Mouse (Mus musculus): ENCODE measurements at regions not wholly inside any gene's neighbourhood (a gene's known extent, or its start where the extent isn't known, plus 50 kb on each side); places are given as distances from the start of the nearest gene placed in this dataset.
A peak's percentile ranks its signal among the peaks of the same experiment; 100 is the strongest.

DNA sequence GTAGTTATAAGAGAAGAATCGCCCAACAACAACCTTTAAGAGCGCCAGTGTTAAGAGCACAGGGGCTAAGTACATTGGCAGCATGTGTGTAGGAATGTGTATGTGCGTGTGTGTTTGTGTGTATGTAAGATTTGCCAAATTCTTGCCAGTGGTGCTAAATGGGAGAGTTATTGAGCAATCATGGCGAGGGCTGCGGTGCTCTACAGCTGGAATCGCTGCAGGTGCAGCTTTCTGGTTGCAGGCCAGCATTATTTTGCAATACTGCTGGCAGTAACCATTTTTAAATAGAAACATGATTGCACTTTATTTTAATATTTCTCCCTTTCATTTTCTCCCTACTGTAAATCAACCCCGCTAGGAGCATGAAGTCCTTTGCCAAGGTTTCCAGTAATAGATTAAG, 313.2 kb downstream of the Rnf144b start:
- no peak overlapping the region for H3K4me2 ChIP-seq (ENCODE audit: low read depth, low read length)
- no peak overlapping the region for H3K9ac ChIP-seq (ENCODE audit: low read length)
- no peaks in the 10 kb centered on the region for H3K36me3 ChIP-seq (ENCODE audit: control insufficient read depth, insufficient read depth, low read length)
- H3K4me3 ChIP-seq (ENCODE audit: low read length), result no peak overlapping the region
- H3K4me1 ChIP-seq (replicated peaks; ENCODE audit: control insufficient read depth, insufficient read depth, low read length), result no peaks in the 10 kb centered on the region
- 62% methylated on average over 7 of the region's 7 CpGs for WGBS
- ATAC-seq (ENCODE audit: low read depth), result no peak
- no peaks in the 10 kb centered on the region for H3K27me3 ChIP-seq (ENCODE audit: control insufficient read depth, insufficient read depth, low read depth, low read length)
- no peak overlapping the region for H3K27ac ChIP-seq (ENCODE audit: low read length)
- H3K9me3 ChIP-seq (ENCODE audit: control insufficient read depth, low read length), result no peaks in the 10 kb centered on the region

DNA sequence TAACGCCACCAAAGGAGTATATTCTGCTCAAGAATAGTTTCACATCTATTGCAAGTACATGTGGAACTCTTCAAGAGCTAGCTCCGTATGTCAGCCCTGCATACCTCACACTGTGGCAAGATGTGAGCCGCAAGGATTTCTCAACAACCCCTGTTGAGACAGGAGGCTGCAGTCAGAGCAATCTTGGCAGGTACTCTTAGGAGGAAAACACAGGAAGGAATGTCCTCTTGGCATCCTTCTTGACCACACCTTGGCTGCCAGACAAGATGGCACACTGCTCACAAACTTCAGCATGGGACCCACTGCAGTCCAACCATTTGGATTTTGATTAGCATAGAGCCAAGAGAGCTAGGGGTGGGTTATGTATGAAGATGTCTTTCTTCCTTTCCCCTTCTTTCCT, 322.4 kb downstream of the Rnf144b start:
- no peak overlapping the region for H3K9ac ChIP-seq (ENCODE audit: low read length)
- no peaks in the 10 kb centered on the region for H3K27me3 ChIP-seq (ENCODE audit: control insufficient read depth, insufficient read depth, low read depth, low read length)
- no peaks in the 10 kb centered on the region for H3K4me1 ChIP-seq (replicated peaks; ENCODE audit: control insufficient read depth, insufficient read depth, low read length)
- no peak overlapping the region for H3K27ac ChIP-seq (ENCODE audit: low read length)
- 73% methylated on average over 3 of the region's 3 CpGs for WGBS
- H3K9me3 ChIP-seq (ENCODE audit: control insufficient read depth, low read length), result no peaks in the 10 kb centered on the region
- H3K4me2 ChIP-seq (ENCODE audit: low read depth, low read length), result no peak overlapping the region
- H3K4me3 ChIP-seq (ENCODE audit: low read length), result no peak overlapping the region
- no peaks in the 10 kb centered on the region for H3K36me3 ChIP-seq (ENCODE audit: control insufficient read depth, insufficient read depth, low read length)
- no peak for ATAC-seq (ENCODE audit: low read depth)

DNA sequence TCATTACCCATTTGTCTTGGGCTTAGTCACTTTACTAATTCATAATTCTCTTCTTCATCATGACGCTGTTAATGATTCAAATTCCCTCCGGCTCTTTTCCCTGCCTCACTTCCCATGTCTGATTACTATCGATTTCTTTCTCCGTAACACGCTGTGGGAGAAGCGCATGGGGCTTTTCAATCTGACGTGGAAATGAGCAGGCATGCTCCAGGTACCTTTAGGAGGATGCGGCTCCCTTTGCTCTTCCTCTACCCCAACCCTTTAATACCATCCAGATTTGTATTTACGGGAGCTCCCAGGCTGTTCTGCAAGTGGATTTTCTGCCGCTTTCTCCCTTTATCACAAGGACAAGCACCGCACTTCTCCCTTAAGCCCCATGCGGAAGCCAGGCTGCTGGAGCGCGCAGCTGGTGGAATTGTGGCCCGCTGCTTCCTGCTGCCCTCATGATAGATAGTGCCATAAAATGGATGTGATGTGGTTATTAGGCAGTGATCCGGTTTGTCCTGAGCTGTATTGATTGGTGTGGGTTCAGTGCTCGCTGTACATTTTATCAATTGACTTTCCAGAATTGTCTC, 329.8 kb downstream of the Rnf144b start:
- H3K27ac ChIP-seq (ENCODE audit: low read length), result no peak overlapping the region
- no peak overlapping the region for H3K9ac ChIP-seq (ENCODE audit: low read length)
- no peak overlapping the region for H3K4me3 ChIP-seq (ENCODE audit: low read length)
- WGBS, result 86% methylated on average over 17 of the region's 17 CpGs
- H3K4me1 ChIP-seq (replicated peaks; ENCODE audit: control insufficient read depth, insufficient read depth, low read length), result no peaks in the 10 kb centered on the region
- no peaks in the 10 kb centered on the region for H3K9me3 ChIP-seq (ENCODE audit: control insufficient read depth, low read length)
- H3K36me3 ChIP-seq (ENCODE audit: control insufficient read depth, insufficient read depth, low read length), result no peaks in the 10 kb centered on the region
- H3K4me2 ChIP-seq (ENCODE audit: low read depth, low read length), result no peak overlapping the region
- no peaks in the 10 kb centered on the region for H3K27me3 ChIP-seq (ENCODE audit: control insufficient read depth, insufficient read depth, low read depth, low read length)
- no peak for ATAC-seq (ENCODE audit: low read depth)

DNA sequence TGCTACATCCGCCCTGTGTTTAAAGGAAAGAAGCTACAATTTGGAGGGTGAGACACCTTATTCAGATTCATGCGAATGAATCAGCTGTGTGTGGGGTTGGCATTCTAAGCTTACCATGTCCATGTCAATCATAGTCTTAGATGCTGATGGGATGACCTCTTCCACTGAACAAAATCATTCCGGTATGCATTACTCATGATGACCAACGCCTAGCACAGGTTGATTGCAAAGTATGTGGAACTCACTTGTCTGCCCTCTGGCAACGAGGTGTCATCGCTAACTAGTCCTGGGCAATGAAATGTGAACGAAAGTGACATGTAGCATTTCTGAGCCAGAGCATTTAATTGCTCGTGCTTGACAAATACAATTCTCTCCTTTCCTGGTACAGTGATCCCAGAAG, 339.7 kb downstream of the Rnf144b start:
- ATAC-seq (ENCODE audit: low read depth), result no peak
- H3K27ac ChIP-seq (ENCODE audit: low read length), result no peak overlapping the region
- no peaks in the 10 kb centered on the region for H3K9me3 ChIP-seq (ENCODE audit: control insufficient read depth, low read length)
- H3K4me2 ChIP-seq (ENCODE audit: low read depth, low read length), result no peak overlapping the region
- WGBS, result 82% methylated on average over 8 of the region's 8 CpGs
- no peaks in the 10 kb centered on the region for H3K36me3 ChIP-seq (ENCODE audit: control insufficient read depth, insufficient read depth, low read length)
- H3K27me3 ChIP-seq (ENCODE audit: control insufficient read depth, insufficient read depth, low read depth, low read length), result no peaks in the 10 kb centered on the region
- H3K9ac ChIP-seq (ENCODE audit: low read length), result no peak overlapping the region
- H3K4me3 ChIP-seq (ENCODE audit: low read length), result no peak overlapping the region
- H3K4me1 ChIP-seq (replicated peaks; ENCODE audit: control insufficient read depth, insufficient read depth, low read length), result no peaks in the 10 kb centered on the region

DNA sequence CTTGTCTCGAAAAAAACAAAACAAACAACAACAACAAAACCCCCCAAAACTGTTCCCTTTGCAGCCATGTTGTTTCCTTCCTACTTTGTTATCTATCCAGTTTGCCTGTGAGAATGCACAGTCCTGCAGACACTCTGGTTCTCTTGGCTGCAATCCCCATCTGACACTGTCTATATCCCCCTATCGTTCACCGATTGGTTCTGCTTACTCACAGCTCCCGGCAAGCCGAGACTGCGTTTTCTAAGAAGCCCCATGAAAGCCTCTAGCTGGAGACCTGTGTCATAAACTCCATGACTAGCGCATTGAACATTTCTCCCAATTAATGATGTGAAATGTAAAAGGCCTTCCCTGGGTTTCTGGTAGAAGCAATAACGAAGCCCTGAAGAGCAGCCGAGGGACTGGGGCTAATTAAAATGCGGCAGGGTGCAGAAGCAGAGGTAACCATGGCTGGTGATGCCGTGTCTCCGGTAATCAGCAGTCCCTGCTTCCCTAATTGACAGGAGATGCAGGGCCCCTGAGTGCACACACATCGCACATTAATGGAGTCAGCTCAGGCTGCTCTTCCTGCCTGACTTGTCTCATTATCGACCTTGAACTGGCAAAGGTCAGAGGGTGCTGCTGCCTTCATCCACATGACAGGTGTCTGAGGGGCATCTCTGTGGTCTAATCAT, 349.2 kb downstream of the Rnf144b start:
- H3K27ac ChIP-seq (ENCODE audit: low read length), result no peak overlapping the region
- H3K9me3 ChIP-seq (ENCODE audit: control insufficient read depth, low read length), result no peaks in the 10 kb centered on the region
- H3K27me3 ChIP-seq (ENCODE audit: control insufficient read depth, insufficient read depth, low read depth, low read length), result no peaks in the 10 kb centered on the region
- H3K36me3 ChIP-seq (ENCODE audit: control insufficient read depth, insufficient read depth, low read length), result no peaks in the 10 kb centered on the region
- WGBS, result 72% methylated on average over 14 of the region's 14 CpGs
- H3K9ac ChIP-seq (ENCODE audit: low read length), result no peak overlapping the region
- H3K4me2 ChIP-seq (ENCODE audit: low read depth, low read length), result no peak overlapping the region
- no peak overlapping the region for H3K4me3 ChIP-seq (ENCODE audit: low read length)
- H3K4me1 ChIP-seq (replicated peaks; ENCODE audit: control insufficient read depth, insufficient read depth, low read length), result no peaks in the 10 kb centered on the region
- no peak for ATAC-seq (ENCODE audit: low read depth)

DNA sequence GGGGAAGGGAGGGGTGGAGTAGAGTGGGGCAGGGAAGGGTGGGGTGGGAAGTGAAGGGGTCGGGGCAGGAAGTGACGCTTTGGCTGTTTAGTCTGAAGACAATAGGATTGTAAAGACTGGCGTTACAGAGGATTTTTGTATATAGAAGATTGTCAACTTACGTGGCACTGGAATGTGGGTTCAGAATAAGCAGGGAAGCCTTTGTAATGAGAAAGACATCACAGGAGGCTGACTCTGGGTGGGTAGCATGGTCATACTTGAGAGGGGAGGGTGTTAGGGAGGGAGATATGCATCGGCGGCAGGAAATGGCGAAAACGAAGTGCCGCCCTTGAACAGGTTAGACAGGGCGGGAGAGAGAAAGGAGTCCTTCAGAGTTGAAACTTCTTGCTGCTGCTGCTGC, 357.7 kb downstream of the Rnf144b start:
- H3K36me3 ChIP-seq (ENCODE audit: control insufficient read depth, insufficient read depth, low read length), result no peaks in the 10 kb centered on the region
- WGBS, result 44% methylated on average over 10 of the region's 10 CpGs
- no peak overlapping the region for H3K4me3 ChIP-seq (ENCODE audit: low read length)
- 0 out of 2 replicates have a peak, but pooled peaks have one; percentile 5 for ATAC-seq (ENCODE audit: low read depth)
- H3K4me2 ChIP-seq (ENCODE audit: low read depth, low read length), result 0 out of 2 replicates have a peak overlapping the region, but pooled peaks have one; percentile 12
- H3K9ac ChIP-seq (ENCODE audit: low read length), result no peak overlapping the region
- H3K4me1 ChIP-seq (replicated peaks; ENCODE audit: control insufficient read depth, insufficient read depth, low read length), result no peaks in the 10 kb centered on the region
- no peaks in the 10 kb centered on the region for H3K9me3 ChIP-seq (ENCODE audit: control insufficient read depth, low read length)
- no peaks in the 10 kb centered on the region for H3K27me3 ChIP-seq (ENCODE audit: control insufficient read depth, insufficient read depth, low read depth, low read length)
- peak overlapping the region; percentile 43; the same call in 1 of the 2 replicates for H3K27ac ChIP-seq (ENCODE audit: low read length)

DNA sequence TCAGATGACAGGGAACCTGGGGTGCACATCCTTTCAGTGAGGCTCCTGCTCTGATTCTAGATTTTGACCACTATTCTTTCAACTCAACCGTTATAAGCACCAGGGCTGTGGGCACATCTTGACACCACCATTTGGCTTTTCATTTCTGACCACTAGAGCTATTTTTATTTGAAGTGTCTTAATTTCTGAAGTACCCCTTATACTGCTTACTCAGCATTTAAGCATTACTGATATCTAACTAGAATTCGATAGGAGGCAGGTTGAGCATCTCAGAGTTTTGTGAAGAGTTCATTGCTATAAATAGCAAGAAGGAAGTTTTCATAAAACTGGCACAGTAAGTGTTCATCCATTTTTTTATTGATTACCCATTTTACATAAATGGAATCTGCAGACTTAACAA, 362.4 kb downstream of the Rnf144b start:
- no peak overlapping the region for H3K27ac ChIP-seq (ENCODE audit: low read length)
- no peak for ATAC-seq (ENCODE audit: low read depth)
- H3K4me3 ChIP-seq (ENCODE audit: low read length), result no peak overlapping the region
- H3K27me3 ChIP-seq (ENCODE audit: control insufficient read depth, insufficient read depth, low read depth, low read length), result no peaks in the 10 kb centered on the region
- H3K9ac ChIP-seq (ENCODE audit: low read length), result no peak overlapping the region
- no peaks in the 10 kb centered on the region for H3K4me1 ChIP-seq (replicated peaks; ENCODE audit: control insufficient read depth, insufficient read depth, low read length)
- H3K9me3 ChIP-seq (ENCODE audit: control insufficient read depth, low read length), result no peaks in the 10 kb centered on the region
- no peaks in the 10 kb centered on the region for H3K36me3 ChIP-seq (ENCODE audit: control insufficient read depth, insufficient read depth, low read length)
- 72% methylated on average over 2 of the region's 2 CpGs for WGBS
- H3K4me2 ChIP-seq (ENCODE audit: low read depth, low read length), result no peak overlapping the region

DNA sequence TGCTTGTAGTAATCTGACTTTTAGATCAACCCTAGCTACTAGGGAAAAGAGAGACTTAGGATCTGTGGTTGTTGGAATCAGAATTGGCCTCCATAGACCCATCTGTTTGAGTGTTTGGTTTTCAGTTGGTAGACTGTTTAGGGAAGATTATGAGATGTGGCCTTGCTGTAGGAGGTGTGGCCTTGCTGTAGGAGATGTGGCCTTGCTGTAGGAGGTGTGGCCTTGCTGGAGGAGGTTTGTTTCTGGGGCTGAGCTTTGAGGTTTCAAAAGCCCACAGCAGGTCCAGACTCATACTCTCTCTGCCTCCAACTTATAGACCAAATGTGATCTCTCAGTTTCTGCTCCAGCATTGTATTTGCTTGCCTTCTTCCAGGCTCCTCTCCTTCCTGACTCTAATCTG, 363.7 kb downstream of the Rnf144b start:
- Histone ChIP-seq H3K9me3 (ENCODE audit: control insufficient read depth, low read length) (no peaks in the 10 kb centered on the region), H3K27me3 (ENCODE audit: control insufficient read depth, insufficient read depth, low read depth, low read length) (no peaks in the 10 kb centered on the region), H3K4me2 (ENCODE audit: low read depth, low read length) (no peak overlapping the region), H3K36me3 (ENCODE audit: control insufficient read depth, insufficient read depth, low read length) (no peaks in the 10 kb centered on the region), H3K4me3 (ENCODE audit: low read length) (no peak overlapping the region), H3K9ac (ENCODE audit: low read length) (no peak overlapping the region), H3K4me1 (replicated peaks; ENCODE audit: control insufficient read depth, insufficient read depth, low read length) (no peaks in the 10 kb centered on the region), H3K27ac (ENCODE audit: low read length) (no peak overlapping the region)
- ATAC-seq (ENCODE audit: low read depth), result no peak

DNA sequence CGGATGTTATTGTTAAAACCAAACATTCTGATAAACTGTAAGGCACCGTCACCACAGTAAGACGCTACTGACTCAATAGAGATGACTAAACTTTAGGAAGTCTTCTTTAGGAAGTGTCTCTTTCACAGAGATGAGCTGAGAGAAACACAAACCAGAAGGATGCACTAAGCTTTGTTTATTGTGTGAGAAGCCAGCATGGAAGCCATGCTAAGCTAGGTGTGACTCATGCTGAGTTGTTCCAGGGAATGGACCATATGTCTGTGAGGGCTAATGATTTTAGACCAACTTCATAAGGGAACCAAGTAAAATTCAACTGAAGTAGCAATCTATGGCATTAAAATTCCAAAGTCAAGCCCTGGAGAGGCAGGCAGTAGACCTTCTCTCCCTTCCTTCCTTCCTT, 364.2 kb downstream of the Rnf144b start:
- Histone ChIP-seq H3K4me1 (replicated peaks; ENCODE audit: control insufficient read depth, insufficient read depth, low read length) (no peaks in the 10 kb centered on the region), H3K27ac (ENCODE audit: low read length) (no peak overlapping the region), H3K9me3 (ENCODE audit: control insufficient read depth, low read length) (no peaks in the 10 kb centered on the region), H3K4me3 (ENCODE audit: low read length) (no peak overlapping the region), H3K36me3 (ENCODE audit: control insufficient read depth, insufficient read depth, low read length) (no peaks in the 10 kb centered on the region), H3K27me3 (ENCODE audit: control insufficient read depth, insufficient read depth, low read depth, low read length) (no peaks in the 10 kb centered on the region), H3K9ac (ENCODE audit: low read length) (no peak overlapping the region), H3K4me2 (ENCODE audit: low read depth, low read length) (no peak overlapping the region)
- no peak for ATAC-seq (ENCODE audit: low read depth)
- 73% methylated on average over 3 of the region's 3 CpGs for WGBS

Measured in lung, embryonic 16.5 days (tissue).